Mouse (Mus musculus) lung, embryonic 16.5 days (tissue): ENCODE results near the gene Ntm. TPM values are rescaled to one million over a fixed set of nuclear protein-coding genes. Genes with fewer than 3 reads are reported as not detected.

Source experiments
- ATAC-seq: fragments of 200-750 bp; cut with Nextera tagmentation; 2 replicates; pipeline ENCODE4 v1.8.0; 2017; ENCODE audit warnings: low read depth, mild to moderate bottlenecking, moderate library complexity
- H3K27ac ChIP-seq: fragments of 300-500 bp; sonication (generic); 2 replicates; pipeline ENCODE4 v1.5.1; 2014; ENCODE audit warnings: mild to moderate bottlenecking, control low read depth, low read length
- H3K27me3 ChIP-seq: fragments of 300-500 bp; sonication (generic); 2 replicates; pipeline ENCODE4 v1.6.1; 2014; ENCODE audit warnings: low read depth, low read length, mixed read lengths; ENCODE audit not compliant: control insufficient read depth, insufficient read depth
- H3K36me3 ChIP-seq: fragments of 300-500 bp; sonication (generic); 2 replicates; pipeline ENCODE4 v1.6.1; 2014; ENCODE audit warnings: low read length; ENCODE audit not compliant: control insufficient read depth, insufficient read depth
- H3K4me1 ChIP-seq: fragments of 300-500 bp; sonication (generic); replicated peaks from 2 replicates; pipeline ENCODE4 v1.6.1; 2014; ENCODE audit warnings: low read length, mixed read lengths; ENCODE audit not compliant: control insufficient read depth, insufficient read depth
- H3K4me2 ChIP-seq: fragments of 300-500 bp; sonication (generic); 2 replicates; pipeline ENCODE4 v1.6.1; 2014; ENCODE audit warnings: low read depth, low read length, control low read depth
- H3K4me3 ChIP-seq: fragments of 300-500 bp; sonication (generic); 2 replicates; pipeline ENCODE4 v1.5.1; 2014; ENCODE audit warnings: mild to moderate bottlenecking, low read length, control low read depth
- H3K9ac ChIP-seq: fragments of 300-500 bp; sonication (generic); 2 replicates; pipeline ENCODE4 v1.6.1; 2014; ENCODE audit warnings: low read length, control low read depth
- H3K9me3 ChIP-seq: fragments of 300-500 bp; sonication (generic); 2 replicates; pipeline ENCODE4 v1.6.1; 2016; ENCODE audit warnings: low read length; ENCODE audit not compliant: control insufficient read depth
- WGBS: fragments of 180-500 bp; shearing (Covaris S2); extraction: QIAGEN DNeasy Blood & Tissue Kit; methylation state at CpG from one replicate; pipeline ENCODE4 v1.1.7; 2014; 5-methylcytosine and 5-hydroxymethylcytosine counted together
- polyA plus RNA-seq: library from polyadenylated mRNA; unstranded; fragments of >200 nt; fragmentation: Nextera tagmentation; extraction: Ambion mirVana; gene quantifications from 2 replicates; pipeline ENCODE4 v1.2.1, GENCODE M21; 2015

Ntm gene
- polyA plus RNA-seq, 1 experiment from 2014 or later: 16.3 TPM

DNA sequence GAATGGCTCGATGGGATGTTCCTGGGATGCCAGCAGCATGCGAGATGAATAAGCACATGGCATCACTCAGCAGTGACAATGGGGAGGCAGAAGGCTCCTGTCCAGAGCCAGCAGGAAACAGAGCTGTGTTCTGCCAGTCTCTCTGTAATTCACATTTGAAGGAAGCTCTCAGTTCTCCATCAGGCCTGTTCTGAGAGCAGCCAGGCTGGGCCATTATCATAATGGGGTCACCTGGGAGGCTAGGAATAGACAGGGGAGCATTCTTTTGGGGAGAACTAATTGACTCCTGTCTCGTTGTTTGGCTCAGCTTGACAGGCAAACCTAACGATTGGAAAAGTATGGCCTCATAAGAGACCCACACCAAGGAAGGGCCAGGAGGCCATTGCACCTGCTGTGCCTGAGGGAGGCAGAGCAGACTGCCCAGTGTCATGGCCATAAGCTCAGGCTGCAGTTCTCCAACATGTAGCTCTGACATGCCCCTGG, 386.8 kb downstream of the Ntm start:
- Histone ChIP-seq H3K4me3 (no peak overlapping the region), H3K27ac (no peak overlapping the region), H3K9ac (no peak overlapping the region), H3K36me3 (no peaks in the 10 kb centered on the region), H3K27me3 (no peaks in the 10 kb centered on the region), H3K4me2 (no peak overlapping the region), H3K9me3 (no peaks in the 10 kb centered on the region), H3K4me1 (no peaks in the 10 kb centered on the region)
- WGBS: 64% methylated on average over 4 of the region's 4 CpGs
- ATAC-seq: no peak

DNA sequence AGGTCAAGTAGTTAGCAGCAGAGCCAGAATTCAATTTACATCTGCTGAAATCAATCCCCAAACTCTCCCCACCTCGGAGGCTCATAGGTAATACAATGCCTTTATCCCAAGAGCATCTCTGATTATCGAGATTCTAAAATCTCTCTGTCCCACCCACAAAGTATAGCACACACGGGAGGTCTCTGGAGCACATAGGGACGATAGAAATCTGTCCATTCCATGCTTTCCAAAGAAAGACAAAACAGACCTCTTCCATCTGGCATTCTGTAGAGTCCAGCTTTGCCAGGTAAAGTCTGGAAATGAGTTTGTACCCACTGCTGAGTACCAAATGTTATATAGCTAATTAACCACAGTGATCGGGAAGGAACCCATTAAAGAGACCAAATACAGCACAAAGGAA, 388.4 kb downstream of the Ntm start:
- ATAC-seq: no peak
- no peaks in the 10 kb centered on the region for H3K4me1 ChIP-seq
- H3K36me3 ChIP-seq: no peaks in the 10 kb centered on the region
- no peaks in the 10 kb centered on the region for H3K9me3 ChIP-seq
- no peak overlapping the region for H3K4me2 ChIP-seq
- 74% methylated on average over 5 of the region's 5 CpGs for WGBS
- no peak overlapping the region for H3K9ac ChIP-seq
- H3K4me3 ChIP-seq: no peak overlapping the region
- no peak overlapping the region for H3K27ac ChIP-seq
- no peaks in the 10 kb centered on the region for H3K27me3 ChIP-seq

GRCm38 (mm10) chr9:29568571-29568970, 394.4 kb downstream of the Ntm start:
- H3K4me2 ChIP-seq: no peak overlapping the region
- H3K9me3 ChIP-seq: no peaks in the 10 kb centered on the region
- H3K27me3 ChIP-seq: no peaks in the 10 kb centered on the region
- H3K27ac ChIP-seq: no peak overlapping the region
- WGBS: 53% methylated on average over 5 of the region's 5 CpGs
- ATAC-seq: no peak
- no peaks in the 10 kb centered on the region for H3K4me1 ChIP-seq
- H3K9ac ChIP-seq: no peak overlapping the region
- H3K36me3 ChIP-seq: no peaks in the 10 kb centered on the region
- H3K4me3 ChIP-seq: no peak overlapping the region

- Histone ChIP-seq H3K4me1 (no peaks in the 10 kb centered on the region), H3K4me3 (no peak overlapping the region), H3K36me3 (no peaks in the 10 kb centered on the region), H3K4me2 (no peak overlapping the region), H3K27me3 (no peaks in the 10 kb centered on the region), H3K27ac (no peak overlapping the region), H3K9ac (no peak overlapping the region), H3K9me3 (no peaks in the 10 kb centered on the region)
- ATAC-seq: no peak
- 83% methylated on average over 5 of the region's 5 CpGs for WGBS
Observed at GRCm38 (mm10) chr9:29562419-29563071, 400.4 kb downstream of the Ntm start.

GRCm38 (mm10) chr9:29558915-29559314, 404.0 kb downstream of the Ntm start:
- Histone ChIP-seq H3K27ac (no peak overlapping the region), H3K4me2 (no peak overlapping the region), H3K4me3 (no peak overlapping the region), H3K4me1 (no peaks in the 10 kb centered on the region), H3K36me3 (no peaks in the 10 kb centered on the region), H3K9ac (no peak overlapping the region), H3K27me3 (no peaks in the 10 kb centered on the region), H3K9me3 (no peaks in the 10 kb centered on the region)
- ATAC-seq: no peak
- 76% methylated on average over 4 of the region's 4 CpGs for WGBS

DNA sequence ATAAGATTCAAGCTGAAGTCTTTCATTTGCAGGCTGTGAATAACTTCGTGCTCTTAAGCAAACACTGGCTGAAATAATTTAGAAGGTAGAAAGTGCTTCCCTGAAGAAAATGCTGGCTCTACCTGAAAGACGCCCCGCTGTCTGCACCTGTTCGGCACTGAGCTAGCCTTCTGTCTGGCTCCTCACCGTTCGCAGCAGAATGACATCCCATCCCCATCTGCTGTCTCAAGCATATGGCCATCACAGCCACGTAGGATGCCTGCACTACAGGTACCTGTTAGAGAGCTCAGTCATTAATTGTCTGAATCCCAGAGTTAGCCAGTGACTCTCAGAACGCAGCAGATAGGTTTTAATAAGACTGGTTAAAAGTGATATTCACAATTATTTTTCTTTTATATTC, 412.4 kb downstream of the Ntm start:
- Histone ChIP-seq H3K4me3 (no peak overlapping the region), H3K27ac (no peak overlapping the region), H3K9ac (no peak overlapping the region), H3K4me2 (no peak overlapping the region), H3K36me3 (no peaks in the 10 kb centered on the region), H3K4me1 (no peaks in the 10 kb centered on the region), H3K27me3 (no peaks in the 10 kb centered on the region), H3K9me3 (no peaks in the 10 kb centered on the region)
- WGBS: 67% methylated on average over 8 of the region's 8 CpGs
- no peak for ATAC-seq

DNA sequence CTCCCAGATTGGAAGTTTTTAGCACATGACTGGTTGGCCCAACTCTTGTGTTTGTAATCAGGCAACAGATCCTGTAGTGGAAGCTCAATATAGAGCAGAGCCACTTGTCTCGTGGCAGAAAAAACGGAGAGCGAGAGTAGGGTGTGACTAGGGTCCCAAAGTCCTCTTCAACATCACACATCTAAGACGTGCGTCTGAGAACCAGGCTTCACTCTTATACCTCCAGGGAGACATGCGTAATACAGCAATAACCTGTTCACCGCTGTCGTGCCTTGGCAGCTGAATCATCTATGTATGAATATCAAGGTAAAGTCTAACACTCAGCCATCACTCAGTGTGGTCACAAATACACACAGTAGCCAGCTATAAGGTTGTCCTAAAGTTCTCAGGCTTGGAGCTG, 412.8 kb downstream of the Ntm start:
- H3K9ac ChIP-seq: no peak overlapping the region
- H3K27ac ChIP-seq: no peak overlapping the region
- no peak overlapping the region for H3K4me3 ChIP-seq
- H3K9me3 ChIP-seq: no peaks in the 10 kb centered on the region
- no peak for ATAC-seq
- no peaks in the 10 kb centered on the region for H3K4me1 ChIP-seq
- H3K4me2 ChIP-seq: no peak overlapping the region
- 76% methylated on average over 8 of the region's 8 CpGs for WGBS
- no peaks in the 10 kb centered on the region for H3K36me3 ChIP-seq
- H3K27me3 ChIP-seq: no peaks in the 10 kb centered on the region

DNA sequence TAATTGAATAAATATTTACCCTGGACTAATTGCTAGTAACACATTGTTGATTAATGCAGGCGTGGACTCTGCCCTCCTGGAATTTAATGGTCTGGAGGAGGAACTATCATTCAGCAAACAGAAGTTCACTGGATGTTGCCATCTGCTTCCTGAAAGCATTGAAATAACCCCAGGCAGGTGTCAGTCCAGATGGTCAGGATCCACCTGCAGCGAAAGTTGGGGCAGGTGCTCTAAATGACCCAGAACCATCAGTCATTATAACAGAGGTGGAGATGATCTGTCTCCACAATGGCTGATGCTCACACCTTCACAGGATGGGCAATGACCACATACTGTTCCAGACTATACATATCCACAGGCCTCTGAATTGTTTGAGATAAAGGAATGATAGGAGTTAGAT, 426.5 kb downstream of the Ntm start:
- Histone ChIP-seq H3K4me2 (no peak overlapping the region), H3K27ac (no peak overlapping the region), H3K4me1 (no peaks in the 10 kb centered on the region), H3K9me3 (no peaks in the 10 kb centered on the region), H3K9ac (no peak overlapping the region), H3K36me3 (no peaks in the 10 kb centered on the region), H3K4me3 (no peak overlapping the region), H3K27me3 (no peaks in the 10 kb centered on the region)
- WGBS: 76% methylated on average over 2 of the region's 2 CpGs
- ATAC-seq: no peak

GRCm38 (mm10) chr9:29534773-29535172, 428.2 kb downstream of the Ntm start:
- WGBS: 83% methylated on average over 6 of the region's 6 CpGs

GRCm38 (mm10) chr9:29534304-29534703, 428.6 kb downstream of the Ntm start:
- no peak overlapping the region for H3K4me3 ChIP-seq
- no peak overlapping the region for H3K4me2 ChIP-seq
- WGBS: 66% methylated on average over 7 of the region's 7 CpGs
- H3K4me1 ChIP-seq: no peaks in the 10 kb centered on the region
- no peak overlapping the region for H3K9ac ChIP-seq
- no peak overlapping the region for H3K27ac ChIP-seq
- no peaks in the 10 kb centered on the region for H3K36me3 ChIP-seq
- H3K9me3 ChIP-seq: no peaks in the 10 kb centered on the region
- ATAC-seq: no peak
- H3K27me3 ChIP-seq: no peaks in the 10 kb centered on the region

More at GRCm38 (mm10) chr9:29534773-29535172, 428.2 kb downstream of the Ntm start:
- Histone ChIP-seq H3K4me3 (no peak overlapping the region), H3K27me3 (no peaks in the 10 kb centered on the region), H3K9ac (no peak overlapping the region), H3K36me3 (no peaks in the 10 kb centered on the region), H3K9me3 (no peaks in the 10 kb centered on the region), H3K27ac (no peak overlapping the region), H3K4me2 (no peak overlapping the region), H3K4me1 (no peaks in the 10 kb centered on the region)
- ATAC-seq: no peak
